Mouse (Mus musculus) ES-Bruce4 (cell line): Measurements from ENCODE around the gene Dnajb6. TPM values are rescaled to one million over a fixed set of nuclear protein-coding genes. Genes with fewer than 3 reads are reported as not detected.

Experiments
- H3K27ac ChIP-seq: 2 replicates; pipeline ENCODE4 v1.5.1; 2012; ENCODE audit warnings: low read length, inconsistent platforms; ENCODE audit not compliant: insufficient read depth
- H3K27me3 ChIP-seq: 2 replicates; pipeline ENCODE4 v1.6.1; 2012; ENCODE audit warnings: mild to moderate bottlenecking, low read length, inconsistent platforms; ENCODE audit not compliant: control insufficient read depth, poor library complexity, insufficient read depth, severe bottlenecking
- H3K36me3 ChIP-seq: 2 replicates; pipeline ENCODE4 v1.6.1; 2012; ENCODE audit warnings: inconsistent platforms, mild to moderate bottlenecking, low read length, moderate library complexity; ENCODE audit not compliant: control insufficient read depth, poor library complexity, insufficient read depth, severe bottlenecking
- H3K4me1 ChIP-seq: one replicate; pipeline ENCODE4 v1.8.1; 2011; ENCODE audit warnings: low read length; ENCODE audit not compliant: control insufficient read depth, insufficient read depth
- H3K4me3 ChIP-seq: 2 replicates; pipeline ENCODE4 v1.5.1; 2011; ENCODE audit warnings: low read depth, mild to moderate bottlenecking, low read length
- H3K9ac ChIP-seq: 2 replicates; pipeline ENCODE4 v1.6.1; 2012; ENCODE audit warnings: low read depth, mild to moderate bottlenecking, inconsistent platforms; ENCODE audit not compliant: poor library complexity, severe bottlenecking
- H3K9me3 ChIP-seq: replicated peaks from 2 replicates; pipeline ENCODE4 v1.6.1; 2012; ENCODE audit warnings: mild to moderate bottlenecking, low read length, inconsistent platforms; ENCODE audit not compliant: control insufficient read depth, poor library complexity, insufficient read depth, severe bottlenecking
- CTCF ChIP-seq: IDR thresholded peaks from one replicate; pipeline ENCODE4 v1.8.1; 2011; ENCODE audit warnings: low read depth, low read length
- EP300 ChIP-seq: IDR thresholded peaks from 2 replicates; pipeline ENCODE4 v1.6.1; 2011; ENCODE audit warnings: low read depth, low read length; ENCODE audit not compliant: insufficient read depth
- POLR2A ChIP-seq: IDR thresholded peaks from one replicate; pipeline ENCODE4 v1.8.1; 2011; ENCODE audit warnings: low read length; ENCODE audit not compliant: insufficient read depth
- polyA plus RNA-seq: library from polyadenylated mRNA; stranded (reverse); fragments of >200 nt; gene quantifications from 2 replicates; pipeline ENCODE4 v1.2.4, GENCODE M21; 2011; ENCODE audit warnings: low read depth; ENCODE audit not compliant: missing spikeins, insufficient read depth, insufficient read length

The Dnajb6 gene
- polyA plus RNA-seq, 1 experiment, result 208 TPM

GRCm38 (mm10) chr5:29845038-29845437 is 109.5 kb downstream of the Dnajb6 start:
- no peaks in the 10 kb centered on the region for H3K9me3 ChIP-seq
- H3K36me3 ChIP-seq, result no peaks in the 10 kb centered on the region
- no peak overlapping the region for H3K4me3 ChIP-seq
- H3K9ac ChIP-seq, result no peak overlapping the region
- TF ChIP-seq CTCF, result no peak
- no peaks in the 10 kb centered on the region for H3K4me1 ChIP-seq
- H3K27ac ChIP-seq, result no peak overlapping the region
- H3K27me3 ChIP-seq, result no peaks in the 10 kb centered on the region

GRCm38 (mm10) chr5:29847494-29847893 is 112.0 kb downstream of the Dnajb6 start:
- H3K9ac ChIP-seq, result no peak overlapping the region
- no peaks in the 10 kb centered on the region for H3K4me1 ChIP-seq
- no peaks in the 10 kb centered on the region for H3K9me3 ChIP-seq
- H3K27ac ChIP-seq, result no peak overlapping the region
- H3K27me3 ChIP-seq, result no peaks in the 10 kb centered on the region
- no peaks in the 10 kb centered on the region for H3K36me3 ChIP-seq
- no peak for TF ChIP-seq CTCF
- no peak overlapping the region for H3K4me3 ChIP-seq

GRCm38 (mm10) chr5:29848091-29848490 is 112.6 kb downstream of the Dnajb6 start:
- TF ChIP-seq CTCF, result no peak
- no peak for TF ChIP-seq POLR2A
- no peak for TF ChIP-seq EP300
- H3K9me3 ChIP-seq, result no peaks in the 10 kb centered on the region
- H3K27ac ChIP-seq, result no peak overlapping the region
- no peaks in the 10 kb centered on the region for H3K36me3 ChIP-seq
- no peak overlapping the region for H3K9ac ChIP-seq
- H3K27me3 ChIP-seq, result 0 out of 2 replicates have a peak, but pooled peaks cover under 1% of the 10 kb centered on the region
- no peak overlapping the region for H3K4me3 ChIP-seq
- no peaks in the 10 kb centered on the region for H3K4me1 ChIP-seq

GRCm38 (mm10) chr5:29852376-29852775 is 116.9 kb downstream of the Dnajb6 start:
- Histone ChIP-seq H3K9ac (no peak overlapping the region), H3K4me1 (no peaks in the 10 kb centered on the region), H3K36me3 (no peaks in the 10 kb centered on the region), H3K9me3 (no peaks in the 10 kb centered on the region), H3K27ac (no peak overlapping the region), H3K4me3 (no peak overlapping the region), H3K27me3 (peaks cover 2% of the 10 kb centered on the region; the same call in 1 of the 2 replicates)
- no peak for TF ChIP-seq POLR2A
- TF ChIP-seq EP300, result no peak
- no peak for TF ChIP-seq CTCF

GRCm38 (mm10) chr5:29853035-29853434 is 117.5 kb downstream of the Dnajb6 start:
- no peak for TF ChIP-seq EP300
- TF ChIP-seq POLR2A, result no peak
- Histone ChIP-seq H3K4me1 (no peaks in the 10 kb centered on the region), H3K27ac (no peak overlapping the region), H3K27me3 (peaks cover 2% of the 10 kb centered on the region; the same call in 1 of the 2 replicates), H3K4me3 (no peak overlapping the region), H3K36me3 (no peaks in the 10 kb centered on the region), H3K9ac (no peak overlapping the region), H3K9me3 (no peaks in the 10 kb centered on the region)

GRCm38 (mm10) chr5:29854376-29854775 is 118.9 kb downstream of the Dnajb6 start:
- no peaks in the 10 kb centered on the region for H3K4me1 ChIP-seq
- no peak overlapping the region for H3K27ac ChIP-seq
- no peaks in the 10 kb centered on the region for H3K9me3 ChIP-seq
- no peak overlapping the region for H3K9ac ChIP-seq
- no peaks in the 10 kb centered on the region for H3K36me3 ChIP-seq
- H3K4me3 ChIP-seq, result no peak overlapping the region
- peaks cover 2% of the 10 kb centered on the region; the same call in 1 of the 2 replicates for H3K27me3 ChIP-seq
- no peak for TF ChIP-seq CTCF
- TF ChIP-seq EP300, result no peak
- TF ChIP-seq POLR2A, result no peak
